Mouse (Mus musculus) T-helper 17 cell (primary cell): ENCODE measurements around the gene Camta2.

ENCODE experiments used
- in situ Hi-C, 2 experiments: fragments of 300-600 bp; cut with MboI, MseI; formaldehyde crosslinking; loops; 1 replicate in 1 of 2; 2 replicates in 1 of 2; pipeline ENCODE4 v1.15.1; 2025; ENCODE audit warnings: high pct_unique_total_duplicates in 2 of 2

Gene Camta2

GRCm38 (mm10) chr11:70687601-70688199 lies at the start of gene Camta2:
Gene Camta2 (minus strand): TSS chr11:70688105.
- in situ Hi-C loops, result loop anchor here in 1 of 2 experiments (5.0 kb wide), 1 partner anchor 65 kb away; no protein-coding TSS in a partner anchor

GRCm38 (mm10) chr11:70733256-70733655 lies 45.4 kb upstream of the Camta2 start:
- in situ Hi-C loops, result no loop called here

- in situ Hi-C loops, result no loop called here
Measured at GRCm38 (mm10) chr11:70731178-70731577, 43.3 kb upstream of the Camta2 start.

GRCm38 (mm10) chr11:70730427-70731038 lies 42.6 kb upstream of the Camta2 start:
- in situ Hi-C loops, result no loop called here

GRCm38 (mm10) chr11:70727385-70727784 lies 39.5 kb upstream of the Camta2 start:
- in situ Hi-C loops, result no loop called here

- in situ Hi-C loops, result no loop called here
Measured at GRCm38 (mm10) chr11:70726585-70726984, 38.7 kb upstream of the Camta2 start.

- in situ Hi-C loops, result loop anchor here in 1 of 2 experiments (5.0 kb wide), 1 partner anchor 692 kb away; no protein-coding TSS in a partner anchor
Measured at GRCm38 (mm10) chr11:70724706-70725105, 36.8 kb upstream of the Camta2 start.

- in situ Hi-C loops, result loop anchor here in 1 of 2 experiments (5.0 kb wide), 1 partner anchor 689 kb away; no protein-coding TSS in a partner anchor
Measured at GRCm38 (mm10) chr11:70721072-70721471, 33.2 kb upstream of the Camta2 start.

- in situ Hi-C loops, result loop anchor here in 1 of 2 experiments (5.0 kb wide), 1 partner anchor 688 kb away; no protein-coding TSS in a partner anchor
Measured at GRCm38 (mm10) chr11:70720567-70720966, 32.7 kb upstream of the Camta2 start.

- in situ Hi-C loops, result no loop called here
Measured at GRCm38 (mm10) chr11:70718481-70718880, 30.6 kb upstream of the Camta2 start.

- in situ Hi-C loops, result no loop called here
Measured at GRCm38 (mm10) chr11:70715832-70716231, 27.9 kb upstream of the Camta2 start.

- in situ Hi-C loops, result no loop called here
Measured at GRCm38 (mm10) chr11:70713222-70713621, 25.3 kb upstream of the Camta2 start.

GRCm38 (mm10) chr11:70711026-70711425 lies 23.1 kb upstream of the Camta2 start:
- in situ Hi-C loops, result no loop called here

- in situ Hi-C loops, result no loop called here
Measured at GRCm38 (mm10) chr11:70706127-70706526, 18.2 kb upstream of the Camta2 start.

- in situ Hi-C loops, result no loop called here
Measured at GRCm38 (mm10) chr11:70702781-70703180, 14.9 kb upstream of the Camta2 start.

- in situ Hi-C loops, result no loop called here
Measured at GRCm38 (mm10) chr11:70701984-70702733, 14.3 kb upstream of the Camta2 start.

GRCm38 (mm10) chr11:70701221-70701955 lies 13.5 kb upstream of the Camta2 start:
- in situ Hi-C loops, result no loop called here

- in situ Hi-C loops, result no loop called here
Measured at GRCm38 (mm10) chr11:70700613-70701012, 12.7 kb upstream of the Camta2 start.

- in situ Hi-C loops, result no loop called here
Measured at GRCm38 (mm10) chr11:70699722-70700556, 12.0 kb upstream of the Camta2 start, which contains the start of the genes Inca1 and Kif1c. Gene Inca1 (minus strand): TSS chr11:70700155. Gene Kif1c (plus strand): TSS chr11:70700548.

GRCm38 (mm10) chr11:70699051-70699450 lies 11.1 kb upstream of the Camta2 start:
- in situ Hi-C loops, result no loop called here

GRCm38 (mm10) chr11:70697376-70697775 lies 9.5 kb upstream of the Camta2 start:
- in situ Hi-C loops, result no loop called here
